Mouse (Mus musculus) spleen, postnatal 4 days (tissue): ENCODE results near the gene Tet3.
A peak's percentile ranks its signal among the peaks of the same experiment; 100 is the strongest.

Experiments
- DNase-seq, 2 experiments: peaks; one replicate each; pipeline ENCODE4 v3.0.0; 2022; ENCODE audit warnings: low spot score in 2 of 2

Tet3 gene

GRCm38 (mm10) chr6:83326394-83326736 is 132.5 kb downstream of the Tet3 start:
- DNase-seq: no peak

- peak; percentile 93 to 97 for DNase-seq
Observed at GRCm38 (mm10) chr6:83325525-83326393, 133.1 kb downstream of the Tet3 start, which contains the start of the genes Mthfd2 and Mob1a. Gene Mthfd2 (minus strand): TSS chr6:83325908. Gene Mob1a (plus strand): TSS chr6:83326016.

GRCm38 (mm10) chr6:83323652-83324419 is 135.0 kb downstream of the Tet3 start:
- DNase-seq: no peak

GRCm38 (mm10) chr6:83322794-83323193 is 136.1 kb downstream of the Tet3 start:
- DNase-seq: no peak

- DNase-seq: no peak
Observed at GRCm38 (mm10) chr6:83321927-83322326, 137.0 kb downstream of the Tet3 start.

GRCm38 (mm10) chr6:83317108-83317741 is 141.7 kb downstream of the Tet3 start:
- peak; percentile 92 to 97 for DNase-seq

- peak in 1 of 2 experiments; percentile 31 for DNase-seq
Observed at GRCm38 (mm10) chr6:83316022-83316421, 142.9 kb downstream of the Tet3 start.

- no peak for DNase-seq
Observed at GRCm38 (mm10) chr6:83315293-83315692, 143.6 kb downstream of the Tet3 start.

GRCm38 (mm10) chr6:83312514-83312913 is 146.4 kb downstream of the Tet3 start:
- no peak for DNase-seq
